Mouse (Mus musculus) liver, postnatal 0 days (tissue): ENCODE results near the gene Fbxw9.

Experiments used
- CTCF ChIP-seq: sonication (generic); IDR thresholded peaks from 2 replicates; pipeline ENCODE4 v1.5.1; 2016; ENCODE audit warnings: antibody characterized with exemption, low read depth
- EP300 ChIP-seq: IDR thresholded peaks from 2 replicates; pipeline ENCODE4 v1.6.1; 2016; ENCODE audit warnings: antibody characterized with exemption, low read depth, mild to moderate bottlenecking

DNA sequence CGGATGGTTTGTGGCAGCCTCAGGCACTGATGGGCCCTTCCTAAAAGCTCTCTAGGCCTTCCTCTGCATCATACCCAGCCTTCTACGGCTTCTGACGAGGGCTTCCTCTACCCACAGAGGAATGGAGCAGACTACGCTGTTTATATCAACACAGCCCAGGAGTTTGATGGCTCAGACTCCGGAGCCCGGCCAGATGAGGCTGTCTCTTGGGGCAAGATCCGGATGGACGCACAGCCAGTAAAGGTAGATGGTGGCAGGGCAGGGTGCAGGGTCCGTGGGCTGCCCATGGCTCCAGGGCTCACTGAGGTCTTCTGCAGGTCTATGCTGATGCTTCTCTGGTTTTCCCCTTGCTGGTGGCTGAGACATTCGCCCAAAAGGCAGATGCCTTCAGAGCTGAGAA lies 14.8 kb downstream of the Fbxw9 start:
- TF ChIP-seq CTCF (no peak), EP300 (no peak)
